Mouse (Mus musculus) gastrocnemius, adult 18-20 months (tissue): ENCODE measurements around the gene Capza3. TPM values are rescaled to one million over a fixed set of nuclear protein-coding genes. Genes with fewer than 3 reads are reported as not detected.

Experiments
- DNase-seq: peaks from one replicate; pipeline ENCODE4 v3.0.0; 2021; ENCODE audit warnings: low spot score
- long read RNA-seq, 2 experiments: library from polyadenylated mRNA; stranded (forward); transcript quantifications; one replicate each; pipeline ENCODE4 v2.0.0; 2021
- total RNA-seq, 2 experiments: library from RNA; stranded (reverse); gene quantifications; 2 replicates each; pipeline ENCODE4 v1.2.3; 2021

Capza3 gene
- not detected for total RNA-seq
- long read RNA-seq, experiment 1: 0 reads
- long read RNA-seq, experiment 2: 0 reads

- DNase-seq: no peak
Measured at GRCm38 (mm10) chr6:140040952-140041351, at the start of gene Capza3. Gene Capza3 (plus strand): TSS chr6:140041252.

DNA sequence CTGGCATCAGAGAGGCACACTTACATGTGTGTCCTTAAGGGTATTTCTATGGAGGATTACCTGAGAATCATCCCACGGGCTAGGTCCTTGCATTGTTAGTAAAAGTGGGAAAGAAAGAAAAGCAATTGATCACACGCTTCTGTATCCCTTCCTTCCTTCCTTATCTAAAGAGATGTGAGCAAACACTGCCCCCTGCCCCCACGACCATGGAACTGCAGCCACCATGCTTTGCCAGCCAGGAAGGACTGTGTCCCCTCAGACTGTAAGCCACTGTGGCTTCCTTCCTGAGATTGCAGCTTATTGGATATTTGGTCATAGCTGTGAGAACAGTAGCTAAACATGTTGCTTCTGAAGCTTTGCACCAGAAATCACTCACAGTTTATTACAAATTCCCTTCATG lies 35.9 kb upstream of the Capza3 start:
- DNase-seq: no peak

DNA sequence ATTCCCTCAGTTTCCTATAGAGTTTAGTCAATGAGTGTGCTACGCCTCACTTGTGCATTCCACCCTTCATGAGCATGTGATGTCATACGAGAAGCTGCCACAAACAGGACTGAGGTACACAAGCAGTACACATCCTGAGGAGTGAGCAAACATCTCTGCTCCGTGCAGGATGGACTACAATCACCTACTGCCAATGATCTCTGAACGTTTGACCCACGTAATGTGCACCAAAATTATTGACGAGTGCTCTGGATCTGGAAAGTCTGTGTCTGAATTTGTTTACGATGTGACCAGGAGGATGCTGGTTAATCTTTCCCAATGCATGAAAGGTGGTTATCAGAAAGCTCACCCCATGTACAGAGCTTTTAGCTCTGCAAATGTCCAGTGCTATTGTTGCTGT lies 16.6 kb upstream of the Capza3 start:
- DNase-seq: no peak

DNA sequence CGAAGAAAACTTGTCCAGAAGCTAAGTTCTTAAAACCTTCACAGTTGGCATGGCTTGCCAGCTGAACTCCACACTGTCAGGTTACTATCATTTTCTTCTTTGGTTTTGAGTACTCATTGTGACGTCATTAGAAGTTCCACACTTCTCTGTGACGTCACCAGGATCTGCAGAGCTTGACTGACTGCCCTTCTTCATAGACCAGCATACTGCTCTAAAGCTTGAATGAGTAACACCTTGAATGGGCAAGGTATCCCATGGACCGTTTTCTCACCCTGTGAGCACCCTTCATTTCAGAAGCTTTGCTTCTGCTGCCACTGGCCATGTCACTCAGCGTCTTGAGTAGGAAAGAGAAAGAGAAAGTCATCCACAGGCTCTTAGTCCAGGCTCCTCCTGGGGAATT lies 305 bp downstream of the Capza3 start, which contains the start of gene Plcz1:
Plcz1 (minus strand) TSS at position 101 of the 400 bp plus-strand sequence.
- DNase-seq: no peak

DNA sequence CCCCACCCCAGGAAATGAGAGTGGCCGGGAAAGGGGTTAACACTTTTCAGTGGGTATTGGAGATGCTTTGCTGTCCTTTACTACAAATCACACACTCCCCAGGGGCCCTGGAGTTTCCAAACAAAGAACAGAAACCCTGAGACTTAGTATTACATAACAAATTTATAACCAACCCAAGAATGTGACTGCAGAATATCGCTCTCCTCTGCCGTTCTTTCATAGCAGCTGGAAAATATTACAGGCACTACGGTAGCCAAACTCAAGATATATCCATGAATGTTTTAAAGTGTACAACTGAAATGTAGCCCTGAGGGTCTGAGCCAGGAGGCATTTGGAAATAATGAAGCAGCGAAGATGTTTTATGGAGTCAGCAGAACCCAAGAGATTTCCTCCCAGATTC lies 10.4 kb downstream of the Capza3 start:
- peak; percentile 47 for DNase-seq

DNA sequence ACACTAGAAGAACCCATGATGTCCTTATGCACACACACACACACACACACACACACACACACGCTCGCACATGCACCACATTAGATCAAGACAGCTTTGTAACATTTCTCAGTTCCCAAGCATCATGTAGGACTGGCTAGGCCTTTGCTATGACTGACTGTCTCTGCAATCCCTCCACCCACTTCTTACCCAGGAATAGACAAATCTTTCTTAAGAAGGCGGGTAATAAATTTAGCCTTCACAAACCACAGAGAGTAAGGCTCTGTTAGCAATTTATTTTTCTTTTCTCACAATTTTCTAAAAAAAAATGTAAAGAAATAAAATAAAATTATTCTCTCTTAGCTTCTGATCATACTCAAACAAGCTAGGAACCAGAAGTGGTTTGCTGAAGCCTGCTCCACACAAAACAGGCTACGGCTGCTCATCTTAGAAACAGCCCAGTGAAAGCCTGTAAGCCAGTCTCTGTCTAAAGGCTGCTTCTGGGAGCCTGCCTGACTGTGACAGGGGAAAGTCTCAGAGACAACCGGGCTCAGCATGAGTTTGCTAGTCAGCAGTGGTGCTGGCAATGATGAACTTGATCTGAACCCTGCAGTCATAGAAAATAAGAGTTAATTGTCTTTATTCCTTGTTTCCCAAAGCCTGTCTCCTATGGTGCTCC lies 13.3 kb downstream of the Capza3 start:
- DNase-seq: no peak

GRCm38 (mm10) chr6:140069177-140069576 lies 28.1 kb downstream of the Capza3 start:
- DNase-seq: no peak

- no peak for DNase-seq
Measured at GRCm38 (mm10) chr6:140080933-140081332, 39.9 kb downstream of the Capza3 start.

DNA sequence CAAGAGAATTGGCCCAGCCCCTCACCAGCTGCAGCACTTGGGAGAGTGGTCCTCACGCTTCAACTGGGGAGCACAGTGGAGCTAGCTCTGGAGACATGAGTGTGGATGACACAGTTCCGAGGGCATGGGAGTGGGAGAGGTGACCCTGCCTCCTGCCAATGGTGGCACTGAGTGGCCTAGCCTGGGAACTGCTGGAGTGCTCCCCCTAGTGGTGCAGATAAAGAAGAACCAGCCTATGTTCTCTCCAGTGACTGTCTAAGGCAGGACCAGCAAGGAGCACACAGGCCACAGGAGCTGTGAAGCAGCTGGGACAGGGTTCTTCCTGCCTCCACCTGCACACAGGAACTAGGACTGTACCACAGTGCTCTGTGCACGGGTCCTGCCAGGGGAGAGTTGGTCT lies 40.7 kb downstream of the Capza3 start:
- DNase-seq: no peak

DNA sequence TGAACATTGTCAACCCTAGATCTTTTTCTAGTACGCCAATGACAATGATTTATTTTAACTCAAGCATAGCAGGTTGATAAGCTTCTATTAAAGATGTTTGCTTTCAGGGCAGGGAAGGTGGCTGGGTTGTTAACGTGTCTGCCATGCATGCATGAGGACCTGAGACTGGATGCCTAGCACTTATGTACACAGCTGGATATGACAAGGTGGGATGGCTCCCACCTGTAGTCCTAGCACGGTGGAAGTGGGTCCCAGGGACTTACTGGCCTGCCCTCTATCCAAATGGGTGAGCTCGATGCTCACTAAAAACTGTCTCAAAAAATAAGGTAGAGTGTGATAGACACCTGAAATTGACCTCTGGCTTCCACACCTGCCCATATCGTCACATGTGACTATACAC lies 48.8 kb downstream of the Capza3 start:
- DNase-seq: no peak

Other genes with a start within 250 kb of the Capza3 start
- gene Plcz1, start 205 bp downstream of the Capza3 start, total RNA-seq: not detected